In the genomic region with DNA sequence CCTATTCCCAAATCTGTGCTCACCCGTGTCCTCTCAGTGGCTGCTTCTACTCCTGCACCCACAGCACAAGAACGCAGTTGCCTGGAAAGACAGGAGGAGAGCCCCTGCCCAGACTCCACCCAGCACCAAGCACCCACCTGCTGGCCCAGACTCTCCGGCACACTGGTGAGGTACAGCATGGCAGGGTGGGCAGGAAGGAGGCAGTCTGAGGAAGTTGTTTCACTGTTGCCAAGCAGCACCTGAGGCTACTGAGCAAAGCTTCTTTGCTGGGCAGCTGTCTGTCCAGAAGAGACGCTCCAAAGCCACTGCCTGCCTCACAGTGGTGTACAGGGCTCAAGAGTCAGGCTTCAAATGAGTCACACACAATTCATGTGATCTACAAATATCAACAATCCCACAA, we compare ENCODE assay signal across 12 mouse cellular contexts. TPM values are rescaled to one million over a fixed set of nuclear protein-coding genes. Genes with fewer than 3 reads are reported as not detected.
A peak's percentile ranks its signal among the peaks of the same experiment; 100 is the strongest.
DNase-seq lines count a peak whose midpoint lies in the region; ATAC-seq and TF ChIP-seq lines count a peak whose summit lies in the region.
"Had no signal": no experiment of that assay in that cellular context is flagged by ENCODE, and none has a peak within 500 bp of the region (broad histone marks: within the 10 kb centered on the region; RNA-seq: fewer than 3 reads in every experiment).

No protein-coding gene starts in this region.

- H3K27me3 ChIP-seq in megakaryocyte, embryonic 14.5 days (replicated peaks), result no peaks in the 10 kb centered on the region
- no peaks in the 10 kb centered on the region for H3K27me3 ChIP-seq in midbrain, embryonic 16.5 days (ENCODE audit: control insufficient read depth, insufficient read depth, low read depth, low read length)
- no peaks in the 10 kb centered on the region for H3K27me3 ChIP-seq in midbrain, postnatal 0 days (ENCODE audit: insufficient read depth, low read length)

- H3K9me3 ChIP-seq in megakaryocyte, embryonic 14.5 days, result no peaks in the 10 kb centered on the region
- H3K9me3 ChIP-seq in midbrain, embryonic 16.5 days (replicated peaks; ENCODE audit: control insufficient read depth, low read length, poor library complexity, severe bottlenecking), result no peaks in the 10 kb centered on the region
- no peaks in the 10 kb centered on the region for H3K9me3 ChIP-seq in midbrain, postnatal 0 days (ENCODE audit: low read length)

- TF ChIP-seq POLR2A in bone marrow, adult 2 months (IDR thresholded peaks at IDR 0.05; ENCODE audit: borderline replicate concordance, control insufficient read depth, low read depth, low read length), result no peak

- WGBS in bone marrow, adult 2 months, result 49% methylated on average over 4 of the region's 4 CpGs
- 86% methylated on average over 4 of the region's 4 CpGs for WGBS in midbrain, embryonic 16.5 days
- 81% methylated on average over 4 of the region's 4 CpGs for WGBS in midbrain, postnatal 0 days

- no peak overlapping the region for H3K4me2 ChIP-seq in midbrain, embryonic 16.5 days (ENCODE audit: low read length)
- H3K4me2 ChIP-seq in midbrain, postnatal 0 days (ENCODE audit: low read depth, low read length, poor library complexity, severe bottlenecking), result no peak overlapping the region

- H3K36me3 ChIP-seq in megakaryocyte, embryonic 14.5 days (replicated peaks; ENCODE audit: low read length), result peaks cover 49% of the 10 kb centered on the region
- H3K36me3 ChIP-seq in midbrain, embryonic 16.5 days (ENCODE audit: control insufficient read depth, insufficient read depth, low read length), result no peaks in the 10 kb centered on the region
- H3K36me3 ChIP-seq in midbrain, postnatal 0 days (ENCODE audit: insufficient read depth, low read length), result no peaks in the 10 kb centered on the region

- H3K27ac ChIP-seq in layer of hippocampus, adult 2 months, result no peak overlapping the region
- peak overlapping the region; percentile 50 for H3K27ac ChIP-seq in bone marrow, adult 2 months (ENCODE audit: control insufficient read depth, insufficient read depth, low read depth, low read length, poor library complexity)
- H3K27ac ChIP-seq in midbrain, embryonic 16.5 days (ENCODE audit: low read length), result no peak overlapping the region
- no peak overlapping the region for H3K27ac ChIP-seq in midbrain, postnatal 0 days (ENCODE audit: low read depth, low read length)
- H3K27ac ChIP-seq: left cerebral cortex, adult 2 months had no signal

- no peak for ATAC-seq in midbrain, embryonic 16.5 days
- no peak for ATAC-seq in midbrain, postnatal 0 days (ENCODE audit: low FRiP score)

- TF ChIP-seq CTCF in layer of hippocampus, adult 2 months (conservative IDR thresholded peaks at IDR 0.05), result no peak
- no peak for TF ChIP-seq CTCF in bone marrow, adult 2 months (IDR thresholded peaks at IDR 0.05; ENCODE audit: control insufficient read depth, insufficient read depth, low read length)
- no peak for TF ChIP-seq CTCF in midbrain, postnatal 0 days (IDR thresholded peaks at IDR 0.05)

- peaks cover 4% of the 10 kb centered on the region; the same call in 1 of the 2 replicates for H3K4me1 ChIP-seq in bone marrow, adult 2 months (ENCODE audit: control insufficient read depth, insufficient read depth, low read length)
- H3K4me1 ChIP-seq in megakaryocyte, embryonic 14.5 days, result peaks cover 84% of the 10 kb centered on the region
- no peaks in the 10 kb centered on the region for H3K4me1 ChIP-seq in midbrain, embryonic 16.5 days (ENCODE audit: control insufficient read depth, insufficient read depth, low read length)
- no peaks in the 10 kb centered on the region for H3K4me1 ChIP-seq in midbrain, postnatal 0 days (ENCODE audit: insufficient read depth, low read length)

- H3K4me3 ChIP-seq in layer of hippocampus, adult 2 months, result no peak overlapping the region
- H3K4me3 ChIP-seq in bone marrow, adult 2 months (replicated peaks; ENCODE audit: control insufficient read depth, low read depth, low read length), result peak overlapping the region; percentile 4
- H3K4me3 ChIP-seq in megakaryocyte, embryonic 14.5 days (replicated peaks), result peak overlapping the region; percentile 86
- H3K4me3 ChIP-seq in midbrain, embryonic 16.5 days (ENCODE audit: low read depth, low read length), result no peak overlapping the region
- no peak overlapping the region for H3K4me3 ChIP-seq in midbrain, postnatal 0 days (ENCODE audit: low read depth, low read length)
- H3K4me3 ChIP-seq: left cerebral cortex, adult 2 months had no signal

- DNase-seq in adrenal gland, adult (ENCODE audit: inconsistent age in 2 of 2, low spot score in 1 of 2), result peak; percentile 15 to 44
- DNase-seq in adrenal gland, postnatal 10 days, result no peak
- DNase-seq in layer of hippocampus, adult 11-12 months (ENCODE audit: low spot score), result peak; percentile 2
- DNase-seq in layer of hippocampus, adult 2 months (ENCODE audit: low spot score in 2 of 2), result no peak
- no peak for DNase-seq in midbrain, postnatal 0 days (ENCODE audit: low spot score)
- DNase-seq: adrenal gland, adult 8-10 months; cerebellum, postnatal 14 days; right cerebral cortex, postnatal 25 days had no signal

- H3K9ac ChIP-seq in midbrain, embryonic 16.5 days (ENCODE audit: low read depth, low read length), result no peak overlapping the region
- no peak overlapping the region for H3K9ac ChIP-seq in midbrain, postnatal 0 days (replicated peaks; ENCODE audit: low read length, poor library complexity, severe bottlenecking)

RNA-seq across cellular contexts. Expression of a gene that starts 20.3 kb away (rescaled TPM):
- total RNA-seq in adrenal gland, postnatal 10 days (2021), result 10 to 100 TPM; 39.2 to 40.2 TPM
- 10 to 100 TPM; 25.8 to 29.0 TPM for total RNA-seq in layer of hippocampus, adult 2 months (2021)
- 32.7 and 54.9 TPM in 2 replicates for polyA plus RNA-seq in bone marrow, adult 2 months (2011; ENCODE audit: insufficient read depth, insufficient read length, low replicate concordance, missing spikeins)
- polyA plus RNA-seq in megakaryocyte, embryonic 14.5 days (2012; ENCODE audit: insufficient read depth, low replicate concordance), result 13.7 and 16.5 TPM in 2 replicates
- polyA plus RNA-seq in midbrain, embryonic 16.5 days (2015; fragmentation: Nextera tagmentation; extraction: Ambion mirVana), result 15.9 and 17.9 TPM in 2 replicates
- total RNA-seq in midbrain, postnatal 0 days (2014; rRNA removed), result 25.0 and 29.8 TPM in 2 replicates
- polyA plus RNA-seq in midbrain, postnatal 0 days (2015; fragmentation: Nextera tagmentation; extraction: Ambion mirVana), result 19.6 and 20.0 TPM in 2 replicates

Comparison
In these comparisons a context has a peak if more than half of its experiments do, and no peak if none do; other contexts are left out.
1. DNase-seq: peak in adrenal gland, adult (2 of 2) and layer of hippocampus, adult 11-12 months (single experiment); none in adrenal gland, postnatal 10 days (single experiment), layer of hippocampus, adult 2 months (0 of 2) and midbrain, postnatal 0 days (single experiment).
2. H3K4me3 ChIP-seq: peak in bone marrow, adult 2 months (single experiment) and megakaryocyte, embryonic 14.5 days (single experiment); none in layer of hippocampus, adult 2 months (single experiment), midbrain, embryonic 16.5 days (single experiment) and midbrain, postnatal 0 days (single experiment).